Mouse (Mus musculus): ENCODE measurements around the gene Cenpu.
"Not testable (repeated sequence)": the region's sequence is repeated elsewhere in the genome, so short reads cannot be mapped to it uniquely, and the experiment has no call there.

The Cenpu gene

DNA sequence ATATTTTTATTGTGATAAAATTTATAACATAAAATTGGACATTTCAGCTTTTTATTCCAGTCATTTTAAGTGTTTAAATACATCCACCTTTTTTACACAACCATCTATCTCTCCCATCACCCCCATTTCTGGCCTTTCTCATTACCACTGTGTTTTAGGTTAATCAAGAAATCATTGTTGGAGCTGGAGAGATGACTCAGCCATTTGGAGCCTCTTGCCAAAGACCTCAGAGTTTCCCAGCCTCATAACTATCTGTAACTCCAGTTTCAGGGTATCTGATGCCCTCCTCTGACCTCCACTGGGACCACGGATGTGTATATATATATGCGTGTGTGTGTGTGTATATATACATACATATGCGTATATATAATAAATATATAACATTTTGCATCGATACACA is 799 bp upstream of the Cenpu start:
- no peak for DNase-seq

DNA sequence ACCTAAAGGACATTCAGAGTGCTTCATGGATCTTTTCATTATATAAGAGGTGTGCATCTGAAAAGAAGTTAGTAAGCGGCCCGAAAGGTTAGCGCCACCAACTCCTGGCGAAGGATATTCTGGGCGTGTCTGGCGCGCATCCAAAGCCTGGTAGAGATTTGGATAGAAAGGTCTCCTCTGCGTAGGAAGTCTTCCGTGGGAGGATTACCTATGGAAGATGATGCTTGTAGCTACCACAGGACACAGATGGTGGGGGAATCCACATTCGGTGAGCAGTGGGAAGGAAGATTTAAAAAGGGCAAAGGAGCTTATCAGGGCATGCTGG is 575 bp downstream of the Cenpu start:
- DNase-seq = no peak

DNA sequence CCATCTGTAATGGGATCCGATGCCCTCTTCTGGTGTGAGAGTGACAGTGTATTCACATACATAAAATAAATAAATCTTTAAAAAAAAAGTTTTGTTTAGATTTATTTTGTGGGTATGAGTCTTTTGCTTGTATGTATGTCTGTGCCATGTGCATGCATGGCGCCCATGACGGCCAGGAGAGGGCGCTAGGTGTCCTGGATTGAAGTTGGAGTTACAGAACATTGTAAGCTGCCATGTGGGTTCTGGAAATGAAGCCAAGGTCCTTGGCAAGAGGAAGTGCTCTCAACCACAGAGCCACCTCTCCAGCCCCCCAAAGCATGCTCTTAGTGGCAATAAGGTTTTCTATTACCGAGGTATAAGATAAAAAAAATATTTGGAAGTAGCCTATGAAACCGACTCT is 7.6 kb downstream of the Cenpu start:
- peak; percentile 19 for DNase-seq

DNA sequence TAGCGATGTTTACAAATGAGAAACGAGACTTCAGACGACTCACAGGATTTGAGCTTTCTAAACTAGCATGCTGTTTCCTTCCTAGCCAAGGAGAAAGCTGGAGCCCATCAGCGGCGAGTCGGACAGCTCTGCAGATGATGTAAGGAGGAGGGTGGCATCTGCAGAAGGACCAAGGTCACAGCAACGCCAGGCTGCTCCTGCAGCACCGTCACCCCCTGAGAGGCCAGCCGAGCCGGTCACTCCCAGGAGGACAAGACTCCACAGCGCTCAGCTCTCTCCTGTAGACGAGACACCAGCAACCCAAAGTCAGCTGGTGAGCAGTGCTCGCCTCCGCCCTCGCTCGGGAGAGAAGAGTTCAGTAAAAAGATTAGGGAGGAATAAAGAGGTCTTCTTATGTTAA is 10.5 kb downstream of the Cenpu start:
- DNase-seq = no peak

DNA sequence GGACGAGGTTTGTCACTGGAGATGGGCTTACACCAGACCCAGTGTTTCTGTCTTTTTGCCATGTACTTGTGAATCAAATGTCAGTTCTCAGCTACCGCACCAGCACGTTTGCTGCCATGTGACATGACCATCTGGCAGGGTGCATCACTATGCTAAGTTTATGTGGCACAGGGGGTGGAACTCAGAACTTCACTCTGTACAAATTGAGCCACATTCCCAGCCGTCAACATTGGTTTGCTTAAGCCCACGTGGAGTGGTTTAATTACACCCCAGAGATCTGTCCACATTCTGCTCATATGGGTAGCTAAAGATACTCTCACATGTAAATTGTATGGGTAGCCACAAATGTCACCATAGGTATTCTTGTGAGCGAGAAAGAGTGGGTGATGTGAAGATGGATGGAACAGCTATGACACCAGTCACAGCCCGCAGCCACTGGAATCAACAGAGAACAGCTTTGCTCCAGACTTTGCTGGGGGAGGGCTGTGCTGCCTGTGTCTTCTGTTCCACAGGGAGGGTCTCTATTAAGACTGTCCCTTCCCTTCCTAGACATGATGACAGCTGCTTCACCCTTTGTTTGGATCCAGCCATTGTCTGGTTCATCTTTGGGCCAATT is 15.2 kb downstream of the Cenpu start:
- no peak for DNase-seq

DNA sequence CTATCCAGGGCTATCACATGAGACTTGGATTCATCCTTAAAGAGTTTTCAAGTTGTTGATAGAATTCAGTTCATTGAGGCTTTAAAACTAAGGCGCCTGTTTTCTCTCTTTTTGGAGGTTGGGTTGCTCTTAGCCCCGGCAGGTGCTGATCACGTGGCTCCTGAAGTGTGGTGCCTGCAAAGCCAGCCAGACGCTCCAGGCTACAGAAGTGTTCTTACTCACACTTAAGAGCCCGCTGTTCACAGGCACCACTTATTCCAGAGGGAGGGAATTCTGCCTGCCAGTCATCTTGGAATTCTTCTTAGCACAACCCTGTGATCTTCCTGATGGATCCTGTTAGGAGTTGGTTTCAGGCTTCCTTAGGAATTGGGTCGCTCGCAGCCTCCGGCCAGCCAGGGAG is 16.1 kb downstream of the Cenpu start:
- DNase-seq = no peak

DNA sequence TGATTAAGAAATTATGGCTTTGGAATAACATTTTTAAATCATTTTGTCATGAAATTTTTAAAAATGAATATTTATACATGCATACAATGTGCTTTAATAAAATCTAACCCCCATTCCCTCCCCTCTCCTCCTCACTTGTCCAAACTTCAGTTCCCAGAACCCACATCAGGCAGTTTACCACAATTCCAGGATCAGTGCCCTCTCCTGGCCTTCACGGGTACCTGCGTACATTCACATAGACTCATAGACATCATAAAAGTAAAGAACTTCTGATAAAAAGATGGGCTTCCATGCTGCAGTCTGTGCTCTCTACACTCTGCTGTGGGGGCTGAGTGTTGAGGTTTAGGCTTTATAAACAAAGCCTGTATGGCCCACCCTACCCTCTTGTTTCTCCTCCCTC is 17.1 kb downstream of the Cenpu start:
- no peak for DNase-seq

DNA sequence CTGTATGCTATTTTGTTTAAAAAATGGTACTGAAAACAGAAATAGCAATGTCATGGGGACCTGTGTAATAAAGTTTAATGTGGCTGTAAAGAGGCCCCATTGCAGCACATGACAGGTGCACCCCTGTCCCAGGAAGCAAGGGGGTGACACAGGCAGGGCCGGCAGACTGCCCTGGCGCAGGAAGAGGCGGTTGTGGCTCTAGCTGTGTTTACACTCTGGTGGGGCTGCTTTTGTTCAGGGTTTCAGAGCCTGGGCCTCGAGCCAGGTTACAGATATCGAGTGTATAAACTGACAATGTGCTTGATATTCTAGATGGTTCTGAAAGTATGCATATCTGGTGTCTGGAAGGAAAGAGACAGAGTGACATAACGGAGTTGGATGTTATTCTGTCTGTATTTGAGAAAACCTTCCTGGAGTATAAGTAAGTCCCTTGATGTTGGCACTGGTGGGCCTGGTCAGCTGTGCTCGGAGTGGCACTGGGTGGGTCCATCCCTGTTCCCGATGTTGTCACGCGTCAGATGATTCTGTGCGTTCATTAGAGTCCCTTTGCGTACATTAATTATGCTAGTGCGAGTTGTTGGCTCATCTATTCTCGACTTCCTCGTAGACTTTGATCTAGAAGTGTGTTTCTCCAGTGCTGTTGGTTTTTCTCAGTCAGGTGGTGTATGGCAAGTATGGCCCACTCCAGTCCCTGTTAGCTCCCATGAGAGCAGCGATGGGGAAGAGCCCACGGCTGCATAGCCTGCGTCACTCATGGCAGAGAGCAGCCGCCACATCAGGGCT is 18.0 kb downstream of the Cenpu start:
- peak; percentile 11 to 16 for DNase-seq

DNA sequence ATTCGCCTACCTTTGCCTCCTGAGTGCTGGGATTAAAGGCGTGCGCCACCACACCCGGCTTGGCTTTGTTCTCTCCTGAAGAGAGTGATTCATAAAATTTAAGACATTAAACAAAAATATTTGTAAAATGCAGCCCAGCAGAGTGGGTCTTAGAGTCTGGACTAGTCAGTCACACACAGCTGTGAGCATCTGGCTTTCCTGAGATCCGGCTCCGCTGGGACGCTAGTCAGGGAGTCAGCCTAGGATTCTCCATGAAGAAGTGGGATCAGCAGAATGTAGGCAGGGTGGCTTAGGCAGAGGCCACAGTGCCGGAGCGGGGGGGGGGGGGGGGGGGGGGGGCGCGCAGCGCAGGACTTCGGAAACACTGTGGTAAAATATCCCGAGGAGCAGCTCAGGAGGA is 18.8 kb downstream of the Cenpu start:
- DNase-seq = no peak

DNA sequence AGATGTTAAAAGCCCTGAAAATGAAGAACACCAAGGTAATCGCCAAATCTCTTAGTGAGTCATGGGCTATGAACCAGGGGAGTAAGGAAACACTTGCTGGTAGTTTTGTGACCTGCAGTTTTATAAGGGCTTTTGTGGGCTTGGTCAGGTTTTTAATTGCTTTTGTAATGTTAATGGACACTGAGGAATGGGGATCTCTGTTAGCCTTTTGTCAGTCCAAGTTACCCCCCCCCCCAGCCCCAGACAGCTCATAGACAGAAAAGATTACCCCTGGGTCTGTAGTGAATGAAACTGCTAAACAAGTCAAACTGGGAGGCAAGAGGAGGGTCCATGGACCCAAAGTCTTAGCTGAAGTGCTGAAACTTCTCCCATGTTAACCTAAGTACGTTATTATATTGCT is 21.6 kb downstream of the Cenpu start:
- DNase-seq = no peak

DNA sequence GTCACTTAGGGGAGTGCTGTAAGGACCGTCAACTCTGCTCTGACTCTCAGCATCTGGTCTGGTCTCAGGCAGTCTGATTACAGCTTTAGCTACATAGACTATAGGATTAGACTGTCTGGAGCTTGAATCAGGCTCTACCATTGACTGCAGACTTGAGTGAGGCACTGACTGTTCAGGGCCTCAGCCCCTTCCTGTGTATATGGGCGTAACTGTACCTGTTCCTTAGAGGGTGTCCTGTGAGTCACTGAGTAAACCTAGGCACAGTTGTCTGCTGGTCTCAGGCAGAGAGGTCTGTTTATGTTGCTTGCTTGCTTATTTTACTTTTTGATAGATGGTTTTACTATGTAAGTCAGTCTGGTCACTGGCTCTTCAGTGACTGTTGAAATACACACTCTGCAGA is 22.1 kb downstream of the Cenpu start:
- DNase-seq = no peak

DNA sequence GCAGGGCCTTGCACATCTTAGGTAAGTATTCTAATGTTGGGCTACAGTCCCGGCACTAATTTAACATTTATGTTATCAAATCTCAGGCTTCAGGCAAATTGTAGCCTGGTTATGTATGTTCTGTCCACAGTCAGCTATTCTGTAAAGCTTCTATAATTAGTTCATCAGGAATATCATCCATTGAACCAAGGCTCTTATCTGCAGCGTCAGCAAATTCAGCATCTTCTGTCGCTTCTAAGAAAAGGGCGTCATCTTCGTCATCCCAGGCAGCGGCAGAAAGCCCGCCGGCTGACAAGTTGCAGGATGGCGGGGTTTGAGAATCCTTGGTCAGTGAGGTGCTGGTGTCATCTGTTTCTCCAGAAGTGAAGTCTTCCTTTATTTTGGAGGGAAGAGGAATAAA is 27.0 kb downstream of the Cenpu start:
- no peak for DNase-seq

DNA sequence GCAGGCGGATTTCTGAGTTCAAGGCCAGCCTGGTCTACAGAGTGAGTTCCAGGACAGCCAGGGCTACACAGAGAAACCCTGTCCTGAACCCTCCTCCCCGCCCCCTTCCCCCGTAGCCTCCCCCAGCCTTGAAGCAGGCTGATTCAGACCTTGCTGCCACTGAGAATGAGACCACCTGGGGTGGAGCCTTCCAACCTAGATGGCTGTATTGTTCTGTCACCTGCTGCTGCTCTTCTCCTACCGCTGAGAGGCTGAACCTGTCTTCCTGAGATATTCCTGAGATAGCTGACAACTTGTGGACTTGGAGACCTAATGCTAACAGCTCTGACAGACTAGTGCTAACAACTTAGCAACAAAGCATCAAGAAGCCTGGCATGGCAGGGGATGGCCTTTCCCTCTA is 32.5 kb downstream of the Cenpu start:
- not testable (repeated sequence) for DNase-seq

DNA sequence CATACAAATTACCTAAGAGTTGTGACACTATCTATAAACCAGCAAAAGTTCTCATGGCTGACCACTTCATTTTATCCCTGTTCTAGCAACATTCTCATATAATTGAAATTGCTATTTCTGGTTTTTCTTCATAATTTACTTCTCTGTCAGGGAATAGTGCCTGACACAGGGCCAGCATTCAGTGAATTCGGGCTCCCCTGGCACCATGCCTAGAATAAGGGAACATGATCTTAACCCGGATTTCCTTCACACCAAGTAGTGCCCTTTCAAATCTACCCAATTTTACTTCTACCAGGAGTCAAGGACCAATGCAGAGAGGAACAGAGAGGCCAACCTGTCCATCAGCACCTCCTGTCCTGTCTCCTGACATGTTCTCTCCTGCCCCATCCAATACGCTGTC is 33.7 kb downstream of the Cenpu start:
- DNase-seq = no peak

DNA sequence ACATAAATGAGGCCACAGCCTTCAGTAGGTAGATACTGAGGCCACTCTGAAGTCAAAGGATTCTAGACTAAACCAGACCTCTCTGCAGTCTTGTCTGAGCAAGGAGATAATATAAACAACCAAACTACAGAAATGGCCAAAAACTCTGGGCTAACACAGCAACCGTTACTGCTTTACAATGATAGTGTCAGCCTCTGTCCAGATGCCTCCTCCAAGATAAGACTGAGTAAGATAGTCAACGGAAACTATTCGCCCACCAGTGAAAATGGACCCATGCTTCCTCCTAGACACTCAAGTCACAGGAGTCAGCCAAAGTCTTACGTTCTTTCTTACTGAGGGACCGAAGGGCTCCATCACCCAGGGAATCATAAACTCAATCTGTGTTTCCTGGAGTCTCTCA is 36.1 kb downstream of the Cenpu start:
- no peak for DNase-seq

DNA sequence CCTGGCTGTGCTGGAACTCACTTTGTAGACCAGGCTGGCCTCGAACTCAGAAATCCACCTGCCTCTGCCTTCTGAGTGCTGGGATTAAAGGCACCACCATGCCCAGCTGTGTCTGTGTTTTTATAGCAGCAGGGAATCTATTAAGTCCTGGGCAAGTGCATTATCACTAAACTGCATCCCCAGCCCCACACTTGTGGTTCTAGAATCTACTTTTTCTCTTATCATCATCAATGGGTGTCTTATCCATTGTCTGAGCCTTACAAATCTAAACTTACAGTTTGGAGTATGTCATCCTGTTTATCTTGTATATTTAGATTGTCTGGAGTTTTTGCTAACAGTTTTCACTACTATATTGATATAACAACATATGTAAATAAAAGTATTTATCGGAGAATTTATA is 36.8 kb downstream of the Cenpu start:
- DNase-seq = no peak

DNA sequence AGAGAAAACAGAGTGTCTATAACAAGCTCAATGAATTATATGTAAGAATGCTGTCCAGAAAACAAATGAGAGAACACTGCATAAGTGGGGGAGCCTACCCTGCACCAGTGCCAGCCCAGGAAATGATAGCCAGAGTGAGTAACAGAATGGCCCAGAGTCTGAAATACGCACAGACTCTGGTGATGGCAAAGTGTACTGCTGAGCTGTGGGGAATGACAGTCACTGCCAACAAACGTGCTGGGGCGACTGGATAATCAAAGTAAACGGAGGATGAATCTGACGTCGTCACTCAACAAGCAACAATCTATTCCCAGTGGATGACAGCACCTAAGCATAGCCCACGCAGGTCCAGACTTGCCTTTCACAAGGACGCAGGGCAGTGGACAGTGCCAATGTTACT is 41.2 kb downstream of the Cenpu start:
- DNase-seq = no peak

DNA sequence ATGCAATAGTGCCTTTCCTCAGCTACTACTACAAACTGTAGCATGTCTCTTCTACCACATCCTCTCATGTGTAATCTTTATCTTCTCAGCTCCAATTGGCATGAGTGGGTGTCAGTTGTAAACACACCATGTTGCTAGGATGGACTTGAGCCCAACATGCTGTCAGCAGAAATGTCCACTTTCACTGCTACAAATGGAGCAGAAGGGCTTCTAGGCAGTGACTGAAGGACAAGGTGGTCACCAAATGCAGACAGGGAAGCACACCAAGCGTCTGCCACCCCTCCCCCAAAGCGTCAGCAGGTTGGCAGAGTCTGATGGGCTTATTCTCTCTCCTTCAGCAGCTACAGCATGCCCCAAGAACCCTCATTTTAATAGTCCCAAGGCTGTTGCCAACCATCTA is 41.9 kb downstream of the Cenpu start:
- DNase-seq = no peak

DNA sequence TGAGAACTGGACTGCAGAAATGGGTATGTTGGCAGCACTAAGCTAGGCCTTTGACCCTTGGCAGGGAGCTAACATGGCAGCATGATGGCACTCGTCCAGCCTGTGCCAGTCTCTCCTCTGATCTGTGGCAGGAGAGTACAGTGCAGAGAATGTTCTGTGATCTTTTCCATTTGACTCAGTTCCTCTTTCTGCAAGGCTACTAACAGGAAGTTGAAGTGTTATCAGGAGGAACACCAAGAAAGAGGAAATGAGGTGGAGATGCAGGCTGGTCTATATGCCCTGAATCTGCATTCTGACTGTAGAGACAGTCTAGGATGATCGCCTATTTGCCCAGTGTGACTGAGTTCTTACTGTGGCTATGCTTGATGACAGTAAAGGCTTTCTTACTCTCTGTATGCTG is 43.8 kb downstream of the Cenpu start:
- DNase-seq = no peak

DNA sequence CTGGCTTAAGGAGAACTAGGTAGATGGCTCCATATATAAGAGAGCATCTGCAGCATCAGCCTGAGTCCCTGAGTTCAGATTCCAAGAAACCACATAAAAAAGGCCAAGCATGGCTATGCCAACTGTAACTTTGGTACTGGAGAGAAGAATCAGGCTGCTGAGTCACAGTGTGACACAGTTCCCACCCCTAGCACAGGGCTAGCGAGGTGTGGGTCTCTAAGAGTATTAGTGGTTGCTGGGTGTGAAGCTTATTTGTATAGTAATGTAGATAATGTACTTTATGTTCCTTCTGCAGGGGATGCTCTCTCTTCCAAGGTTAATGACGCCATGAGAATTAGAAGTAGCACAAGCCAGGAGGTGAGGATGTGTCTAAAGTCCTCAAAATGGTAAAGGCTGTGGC is 44.7 kb downstream of the Cenpu start:
- no peak for DNase-seq

DNA sequence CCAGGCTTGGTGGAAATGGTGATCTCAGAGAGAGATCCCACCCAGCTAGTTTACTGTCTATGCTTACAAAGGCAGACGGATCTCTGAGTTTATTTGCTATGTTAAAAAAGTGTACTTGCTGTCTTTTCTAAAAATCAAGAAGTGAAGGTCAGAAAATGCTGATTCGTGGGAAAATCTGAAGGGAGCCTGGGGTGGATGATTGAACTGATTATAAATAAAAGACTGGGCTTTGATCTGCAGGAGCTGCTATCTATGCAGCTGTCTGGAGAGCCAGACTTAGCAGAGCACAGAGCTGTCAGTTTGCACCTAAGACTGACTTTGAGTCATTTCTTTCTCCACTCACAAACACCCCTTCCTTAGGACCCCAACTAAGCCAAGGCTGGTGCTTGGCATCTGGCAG is 45.6 kb downstream of the Cenpu start:
- no peak for DNase-seq

DNA sequence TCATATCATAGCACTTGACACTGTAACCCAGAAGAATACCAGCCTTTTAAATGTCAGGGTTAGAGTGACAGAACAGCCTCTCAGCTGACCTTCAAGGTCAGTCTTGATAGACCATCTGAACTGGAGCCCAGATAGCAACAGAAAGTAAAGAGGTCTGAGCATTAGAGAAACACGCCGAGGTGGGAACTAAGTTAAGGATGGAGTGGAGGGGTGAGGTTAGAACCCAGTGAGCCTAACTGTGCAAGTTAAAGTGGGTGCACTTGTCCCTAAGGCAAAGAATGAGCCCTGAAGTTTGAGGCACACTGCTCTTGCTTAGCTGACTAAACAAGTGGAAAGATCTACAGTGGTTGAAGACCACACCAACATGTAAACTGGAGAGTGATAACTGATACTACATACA is 46.3 kb downstream of the Cenpu start:
- no peak for DNase-seq

DNA sequence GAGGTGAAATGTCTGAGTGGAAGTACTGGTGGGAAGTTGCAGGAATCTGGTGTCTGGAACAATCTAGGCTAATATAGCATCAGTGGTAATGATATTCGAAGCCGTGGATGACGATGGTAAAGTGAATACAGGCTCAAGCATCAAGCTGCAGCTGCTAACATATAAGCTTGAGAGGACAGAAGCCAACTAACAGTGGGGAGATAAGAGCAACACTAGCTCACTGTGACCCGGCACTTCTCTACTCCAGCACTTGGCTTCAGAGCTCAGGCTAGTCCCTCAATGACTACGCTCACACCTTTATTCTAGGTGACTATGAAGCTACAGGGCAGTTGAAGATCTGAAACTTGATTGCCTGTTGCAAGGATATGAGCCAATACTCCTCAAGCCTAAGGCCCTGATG is 46.9 kb downstream of the Cenpu start:
- DNase-seq = no peak

DNA sequence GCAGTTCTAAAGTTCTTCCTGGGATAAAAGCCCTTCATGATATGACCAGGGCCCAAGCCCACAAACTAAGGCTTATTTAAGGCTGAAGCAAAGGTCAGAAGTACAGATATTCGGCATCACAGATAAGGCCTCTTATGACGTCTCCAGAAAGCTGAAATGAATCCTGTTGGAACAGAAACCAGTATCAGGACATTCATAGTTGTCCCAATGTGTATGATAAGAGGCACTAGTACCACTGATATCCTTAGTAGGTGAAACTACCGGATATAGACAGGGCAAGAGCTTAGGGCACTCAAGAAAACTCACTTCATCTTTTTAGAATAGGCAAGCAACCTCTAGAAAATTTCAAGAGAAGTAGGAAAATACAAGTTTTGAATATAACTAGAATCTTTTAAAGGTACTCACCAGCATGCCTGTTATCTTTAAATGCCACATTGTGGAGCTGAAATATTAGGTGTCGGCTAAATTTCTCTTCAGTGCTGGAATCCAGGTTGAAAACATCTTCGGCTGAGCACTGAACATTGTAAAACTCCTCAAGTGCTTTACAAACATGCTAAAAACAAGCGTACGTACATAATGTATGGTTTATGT is 47.6 kb downstream of the Cenpu start:
- no peak for DNase-seq
